Mouse (Mus musculus) megakaryocyte, embryonic 14.5 days (primary cell): ENCODE data around the gene Akt2. TPM values are rescaled to one million over a fixed set of nuclear protein-coding genes. Genes with fewer than 3 reads are reported as not detected.

Source experiments
- H3K27me3 ChIP-seq: replicated peaks from 2 replicates; pipeline ENCODE3; 2012; ENCODE audit warnings: inconsistent platforms
- H3K36me3 ChIP-seq: replicated peaks from 2 replicates; pipeline ENCODE3; 2012; ENCODE audit warnings: low read length, inconsistent platforms, mixed read lengths
- H3K4me1 ChIP-seq: 2 replicates; pipeline ENCODE4 v1.6.1; 2012; ENCODE audit warnings: inconsistent platforms
- H3K4me3 ChIP-seq: replicated peaks from 2 replicates; pipeline ENCODE3; 2012; ENCODE audit warnings: moderate library complexity, mild to moderate bottlenecking, inconsistent platforms
- H3K9me3 ChIP-seq: 2 replicates; pipeline ENCODE4 v1.6.1; 2012; ENCODE audit warnings: inconsistent platforms
- FLI1 ChIP-seq: IDR thresholded peaks from 2 replicates; pipeline ENCODE4 v1.6.1; 2012; ENCODE audit warnings: low read length, inconsistent platforms, mixed read lengths
- GATA1 ChIP-seq: IDR thresholded peaks from 3 replicates; pipeline ENCODE4 v1.6.1; 2012; ENCODE audit warnings: mixed read lengths, low read length, inconsistent platforms, borderline replicate concordance
- polyA plus RNA-seq: library from polyadenylated mRNA; stranded (reverse); fragments of >175 nt; gene quantifications from 2 replicates; pipeline ENCODE4 v1.2.3, GENCODE M21; 2012; ENCODE audit warnings: low replicate concordance; ENCODE audit not compliant: insufficient read depth

The Akt2 gene
- polyA plus RNA-seq, 1 experiment, result 72.3 TPM

- peaks cover 77% of the 10 kb centered on the region for H3K36me3 ChIP-seq
- H3K4me1 ChIP-seq, result peaks cover 100% of the 10 kb centered on the region
- peak overlapping the region; percentile 25 for H3K4me3 ChIP-seq
- no peaks in the 10 kb centered on the region for H3K27me3 ChIP-seq
- TF ChIP-seq GATA1, result no peak
- TF ChIP-seq FLI1, result no peak
- H3K9me3 ChIP-seq, result no peaks in the 10 kb centered on the region
Measured at GRCm38 (mm10) chr7:27602161-27602560, 10.8 kb downstream of the Akt2 start.

- Histone ChIP-seq H3K36me3 (peaks cover 80% of the 10 kb centered on the region), H3K4me1 (peaks cover 100% of the 10 kb centered on the region)
- no peak for TF ChIP-seq GATA1
- TF ChIP-seq FLI1, result 0 out of 2 replicates have a peak, but pooled peaks have one; percentile 24
Measured at GRCm38 (mm10) chr7:27602835-27603234, 11.5 kb downstream of the Akt2 start.

GRCm38 (mm10) chr7:27604661-27605348 lies 13.5 kb downstream of the Akt2 start:
- H3K4me1 ChIP-seq, result peaks cover 100% of the 10 kb centered on the region

More at GRCm38 (mm10) chr7:27602835-27603234, 11.5 kb downstream of the Akt2 start:
- Histone ChIP-seq H3K27me3 (no peaks in the 10 kb centered on the region), H3K4me3 (peak overlapping the region; percentile 80), H3K9me3 (no peaks in the 10 kb centered on the region)

GRCm38 (mm10) chr7:27605499-27606285 lies 14.3 kb downstream of the Akt2 start:
- H3K4me3 ChIP-seq, result peak overlapping the region; percentile 47
- peaks cover 90% of the 10 kb centered on the region for H3K36me3 ChIP-seq
- no peaks in the 10 kb centered on the region for H3K9me3 ChIP-seq
- H3K4me1 ChIP-seq, result peaks cover 100% of the 10 kb centered on the region
- no peaks in the 10 kb centered on the region for H3K27me3 ChIP-seq
- TF ChIP-seq FLI1 (no peak), GATA1 (no peak)

More at GRCm38 (mm10) chr7:27604661-27605348, 13.5 kb downstream of the Akt2 start:
- TF ChIP-seq FLI1 (no peak), GATA1 (no peak)
- Histone ChIP-seq H3K4me3 (no peak overlapping the region), H3K9me3 (no peaks in the 10 kb centered on the region), H3K27me3 (no peaks in the 10 kb centered on the region), H3K36me3 (peaks cover 89% of the 10 kb centered on the region)

- Histone ChIP-seq H3K4me1 (peaks cover 100% of the 10 kb centered on the region), H3K27me3 (no peaks in the 10 kb centered on the region), H3K36me3 (peaks cover 89% of the 10 kb centered on the region), H3K9me3 (no peaks in the 10 kb centered on the region), H3K4me3 (peak overlapping the region; percentile 82)
- TF ChIP-seq FLI1, result no peak
- TF ChIP-seq GATA1, result no peak
Measured at GRCm38 (mm10) chr7:27606481-27607254, 15.3 kb downstream of the Akt2 start.

GRCm38 (mm10) chr7:27607580-27607979 lies 16.2 kb downstream of the Akt2 start:
- TF ChIP-seq FLI1 (no peak), GATA1 (no peak)
- H3K4me1 ChIP-seq, result peaks cover 100% of the 10 kb centered on the region
- no peaks in the 10 kb centered on the region for H3K9me3 ChIP-seq
- peak overlapping the region; percentile 53 for H3K4me3 ChIP-seq
- peaks cover 91% of the 10 kb centered on the region for H3K36me3 ChIP-seq
- no peaks in the 10 kb centered on the region for H3K27me3 ChIP-seq

- no peaks in the 10 kb centered on the region for H3K9me3 ChIP-seq
- H3K4me3 ChIP-seq, result peak overlapping the region; percentile 50
- TF ChIP-seq FLI1 (no peak), GATA1 (no peak)
- peaks cover 100% of the 10 kb centered on the region for H3K4me1 ChIP-seq
- peaks cover 91% of the 10 kb centered on the region for H3K36me3 ChIP-seq
- no peaks in the 10 kb centered on the region for H3K27me3 ChIP-seq
Measured at GRCm38 (mm10) chr7:27608130-27608529, 16.8 kb downstream of the Akt2 start.

GRCm38 (mm10) chr7:27609285-27609684 lies 17.9 kb downstream of the Akt2 start:
- no peaks in the 10 kb centered on the region for H3K9me3 ChIP-seq
- peaks cover 89% of the 10 kb centered on the region for H3K36me3 ChIP-seq
- peaks cover 100% of the 10 kb centered on the region for H3K4me1 ChIP-seq
- no peaks in the 10 kb centered on the region for H3K27me3 ChIP-seq
- TF ChIP-seq GATA1 (peak; percentile 24; the same call in 1 of the 3 replicates), FLI1 (no peak)
- peak overlapping the region; percentile 79 for H3K4me3 ChIP-seq

- peaks cover 100% of the 10 kb centered on the region for H3K4me1 ChIP-seq
- peak overlapping the region; percentile 79 for H3K4me3 ChIP-seq
- H3K27me3 ChIP-seq, result no peaks in the 10 kb centered on the region
- TF ChIP-seq FLI1 (peak; percentile 30; the same call in 1 of the 2 replicates), GATA1 (no peak)
- peaks cover 89% of the 10 kb centered on the region for H3K36me3 ChIP-seq
- H3K9me3 ChIP-seq, result no peaks in the 10 kb centered on the region
Measured at GRCm38 (mm10) chr7:27609688-27610087, 18.3 kb downstream of the Akt2 start.
